Mouse (Mus musculus): ENCODE measurements around the gene Runx1. TPM values are rescaled to one million over a fixed set of nuclear protein-coding genes. Genes with fewer than 3 reads are reported as not detected.

Runx1 gene
- polyA plus RNA-seq, 1 experiment: 87.4 TPM

GRCm38 (mm10) chr16:92621859-92622258 is 204.1 kb downstream of the Runx1 start:
- peaks cover 6% of the 10 kb centered on the region for H3K36me3 ChIP-seq (ENCODE audit: control insufficient read depth, insufficient read depth, low read length)
- no peak overlapping the region for H3K27ac ChIP-seq (ENCODE audit: control insufficient read depth, insufficient read depth, low read length)
- no peak overlapping the region for H3K4me3 ChIP-seq (ENCODE audit: control insufficient read depth, insufficient read depth, low read length)
- no peak for DNase-seq
- no peaks in the 10 kb centered on the region for H3K27me3 ChIP-seq (ENCODE audit: control insufficient read depth, insufficient read depth, low read length)
- no peak for TF ChIP-seq CTCF (IDR thresholded peaks at IDR 0.05; ENCODE audit: borderline replicate concordance, control insufficient read depth, extremely low read depth, insufficient read depth, low read length, poor library complexity)
- TF ChIP-seq POLR2A (IDR thresholded peaks at IDR 0.05; ENCODE audit: control insufficient read depth, extremely low read depth, insufficient read depth, low read length, poor library complexity): no peak
- WGBS: 78% methylated on average over 8 of the region's 8 CpGs
- peaks cover 19% of the 10 kb centered on the region for H3K4me1 ChIP-seq (replicated peaks; ENCODE audit: control insufficient read depth, insufficient read depth, low read length)

GRCm38 (mm10) chr16:92620841-92621518 is 205.0 kb downstream of the Runx1 start:
- H3K27me3 ChIP-seq (ENCODE audit: control insufficient read depth, insufficient read depth, low read length): no peaks in the 10 kb centered on the region
- H3K4me3 ChIP-seq (ENCODE audit: control insufficient read depth, insufficient read depth, low read length): no peak overlapping the region
- DNase-seq: no peak
- WGBS: 27% methylated on average over 10 of the region's 10 CpGs
- H3K4me1 ChIP-seq (replicated peaks; ENCODE audit: control insufficient read depth, insufficient read depth, low read length): peaks cover 19% of the 10 kb centered on the region
- H3K36me3 ChIP-seq (ENCODE audit: control insufficient read depth, insufficient read depth, low read length): peaks cover 3% of the 10 kb centered on the region; the same call in 1 of the 2 replicates
- no peak for TF ChIP-seq POLR2A (IDR thresholded peaks at IDR 0.05; ENCODE audit: control insufficient read depth, extremely low read depth, insufficient read depth, low read length, poor library complexity)
- TF ChIP-seq CTCF (IDR thresholded peaks at IDR 0.05; ENCODE audit: borderline replicate concordance, control insufficient read depth, extremely low read depth, insufficient read depth, low read length, poor library complexity): no peak
- H3K27ac ChIP-seq (ENCODE audit: control insufficient read depth, insufficient read depth, low read length): no peak overlapping the region

GRCm38 (mm10) chr16:92616839-92617238 is 209.1 kb downstream of the Runx1 start:
- 95% methylated on average over 2 of the region's 2 CpGs for whole genome bisulfite sequencing
- H3K4me1 ChIP-seq (replicated peaks; ENCODE audit: control insufficient read depth, insufficient read depth, low read length): peaks cover 11% of the 10 kb centered on the region

GRCm38 (mm10) chr16:92615234-92615799 is 210.6 kb downstream of the Runx1 start:
- H3K4me3 ChIP-seq (ENCODE audit: control insufficient read depth, insufficient read depth, low read length): no peak overlapping the region
- no peak for TF ChIP-seq POLR2A (IDR thresholded peaks at IDR 0.05; ENCODE audit: control insufficient read depth, extremely low read depth, insufficient read depth, low read length, poor library complexity)
- TF ChIP-seq CTCF (IDR thresholded peaks at IDR 0.05; ENCODE audit: borderline replicate concordance, control insufficient read depth, extremely low read depth, insufficient read depth, low read length, poor library complexity): no peak
- DNase-seq: no peak
- H3K27me3 ChIP-seq (ENCODE audit: control insufficient read depth, insufficient read depth, low read length): no peaks in the 10 kb centered on the region
- peaks cover 34% of the 10 kb centered on the region for H3K36me3 ChIP-seq (ENCODE audit: control insufficient read depth, insufficient read depth, low read length)
- 94% methylated on average over 15 of the region's 15 CpGs for WGBS
- H3K27ac ChIP-seq (ENCODE audit: control insufficient read depth, insufficient read depth, low read length): no peak overlapping the region
- H3K4me1 ChIP-seq (replicated peaks; ENCODE audit: control insufficient read depth, insufficient read depth, low read length): no peaks in the 10 kb centered on the region

More at GRCm38 (mm10) chr16:92616839-92617238, 209.1 kb downstream of the Runx1 start:
- Histone ChIP-seq H3K36me3 (ENCODE audit: control insufficient read depth, insufficient read depth, low read length) (peaks cover 19% of the 10 kb centered on the region), H3K27me3 (ENCODE audit: control insufficient read depth, insufficient read depth, low read length) (no peaks in the 10 kb centered on the region), H3K4me3 (ENCODE audit: control insufficient read depth, insufficient read depth, low read length) (no peak overlapping the region), H3K27ac (ENCODE audit: control insufficient read depth, insufficient read depth, low read length) (no peak overlapping the region)
- no peak for DNase-seq
- no peak for TF ChIP-seq POLR2A (IDR thresholded peaks at IDR 0.05; ENCODE audit: control insufficient read depth, extremely low read depth, insufficient read depth, low read length, poor library complexity)
- no peak for TF ChIP-seq CTCF (IDR thresholded peaks at IDR 0.05; ENCODE audit: borderline replicate concordance, control insufficient read depth, extremely low read depth, insufficient read depth, low read length, poor library complexity)

GRCm38 (mm10) chr16:92612546-92612945 is 213.4 kb downstream of the Runx1 start:
- 93% methylated on average over 8 of the region's 8 CpGs for WGBS
- TF ChIP-seq CTCF (IDR thresholded peaks at IDR 0.05; ENCODE audit: borderline replicate concordance, control insufficient read depth, extremely low read depth, insufficient read depth, low read length, poor library complexity) (no peak), POLR2A (IDR thresholded peaks at IDR 0.05; ENCODE audit: control insufficient read depth, extremely low read depth, insufficient read depth, low read length, poor library complexity) (no peak)
- Histone ChIP-seq H3K4me1 (replicated peaks; ENCODE audit: control insufficient read depth, insufficient read depth, low read length) (no peaks in the 10 kb centered on the region), H3K4me3 (ENCODE audit: control insufficient read depth, insufficient read depth, low read length) (no peak overlapping the region), H3K36me3 (ENCODE audit: control insufficient read depth, insufficient read depth, low read length) (peaks cover 48% of the 10 kb centered on the region), H3K27ac (ENCODE audit: control insufficient read depth, insufficient read depth, low read length) (no peak overlapping the region), H3K27me3 (ENCODE audit: control insufficient read depth, insufficient read depth, low read length) (no peaks in the 10 kb centered on the region)
- DNase-seq: no peak

- Histone ChIP-seq H3K4me3 (ENCODE audit: control insufficient read depth, insufficient read depth, low read length) (no peak overlapping the region), H3K27ac (ENCODE audit: control insufficient read depth, insufficient read depth, low read length) (no peak overlapping the region), H3K4me1 (replicated peaks; ENCODE audit: control insufficient read depth, insufficient read depth, low read length) (no peaks in the 10 kb centered on the region), H3K27me3 (ENCODE audit: control insufficient read depth, insufficient read depth, low read length) (no peaks in the 10 kb centered on the region), H3K36me3 (ENCODE audit: control insufficient read depth, insufficient read depth, low read length) (peaks cover 52% of the 10 kb centered on the region)
- TF ChIP-seq POLR2A (IDR thresholded peaks at IDR 0.05; ENCODE audit: control insufficient read depth, extremely low read depth, insufficient read depth, low read length, poor library complexity) (no peak), CTCF (IDR thresholded peaks at IDR 0.05; ENCODE audit: borderline replicate concordance, control insufficient read depth, extremely low read depth, insufficient read depth, low read length, poor library complexity) (no peak)
- DNase-seq: no peak
- WGBS: 94% methylated on average over 12 of the region's 12 CpGs
Measured at GRCm38 (mm10) chr16:92611641-92612149, 214.3 kb downstream of the Runx1 start.
